Mouse (Mus musculus) stomach, postnatal 0 days (tissue): ENCODE results near the gene Il1rap.

Source experiments
- CTCF ChIP-seq: IDR thresholded peaks from 2 replicates; pipeline ENCODE4 v1.5.1; 2016; ENCODE audit warnings: antibody characterized with exemption, low read depth, mild to moderate bottlenecking, moderate library complexity
- EP300 ChIP-seq: optimal IDR thresholded peaks from 2 replicates; pipeline ENCODE3; 2016; ENCODE audit warnings: antibody characterized with exemption

DNA sequence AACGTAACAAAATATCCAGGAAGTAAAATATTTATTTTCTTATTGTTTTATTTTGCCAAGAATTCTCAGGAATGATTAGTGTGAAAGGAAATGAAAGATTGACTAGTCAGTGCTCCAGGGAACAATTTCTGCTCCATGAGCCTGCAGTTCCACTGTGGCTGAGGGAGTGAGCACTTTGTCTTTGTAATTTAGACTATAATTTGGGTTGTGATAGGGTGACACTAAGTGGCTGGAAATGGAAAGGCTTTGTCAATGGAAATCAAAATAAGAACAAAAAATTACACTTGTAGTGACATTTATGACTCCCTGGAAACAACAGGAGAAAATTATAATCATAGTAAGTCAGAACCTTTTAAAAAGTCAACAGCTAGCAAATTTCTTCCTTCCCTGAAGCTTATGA is 49.2 kb upstream of the Il1rap start:
- no peak for TF ChIP-seq EP300
- TF ChIP-seq CTCF: 0 out of 2 replicates have a peak, but pooled peaks have one; percentile 7
